Mouse (Mus musculus): ENCODE results near the gene Apold1. TPM values are rescaled to one million over a fixed set of nuclear protein-coding genes. Genes with fewer than 3 reads are reported as not detected.

The Apold1 gene
- polyA plus RNA-seq, 2 experiments from 2014 or later: 0.16 to 0.32 TPM

- ATAC-seq: no peak
Observed at GRCm38 (mm10) chr6:134976628-134977027, 4.9 kb upstream of the Apold1 start.

- ATAC-seq: peak; percentile 67
Observed at GRCm38 (mm10) chr6:134983529-134984370, 2.2 kb downstream of the Apold1 start.

DNA sequence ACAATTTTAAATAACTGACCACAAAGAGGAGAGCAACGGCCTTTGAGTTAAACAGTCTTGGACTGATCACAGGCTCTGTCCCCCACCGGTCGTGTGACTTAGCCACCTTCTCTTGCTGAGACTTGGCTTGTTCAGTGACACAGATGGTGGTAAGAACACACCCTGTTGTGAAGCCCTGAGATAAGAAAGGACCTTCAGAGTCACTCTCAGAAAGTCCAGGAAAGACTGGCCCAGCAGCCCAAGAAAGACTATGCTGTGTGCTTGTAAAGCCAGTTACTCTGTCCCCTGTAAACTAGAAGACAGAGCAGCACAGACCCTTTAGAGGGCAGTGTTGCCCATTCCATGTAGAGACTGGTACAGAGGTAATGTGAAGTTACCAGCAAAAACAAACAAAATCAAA, 3.2 kb downstream of the Apold1 start:
- ATAC-seq: no peak

- ATAC-seq: no peak
Observed at GRCm38 (mm10) chr6:134988377-134988776, 6.9 kb downstream of the Apold1 start.

DNA sequence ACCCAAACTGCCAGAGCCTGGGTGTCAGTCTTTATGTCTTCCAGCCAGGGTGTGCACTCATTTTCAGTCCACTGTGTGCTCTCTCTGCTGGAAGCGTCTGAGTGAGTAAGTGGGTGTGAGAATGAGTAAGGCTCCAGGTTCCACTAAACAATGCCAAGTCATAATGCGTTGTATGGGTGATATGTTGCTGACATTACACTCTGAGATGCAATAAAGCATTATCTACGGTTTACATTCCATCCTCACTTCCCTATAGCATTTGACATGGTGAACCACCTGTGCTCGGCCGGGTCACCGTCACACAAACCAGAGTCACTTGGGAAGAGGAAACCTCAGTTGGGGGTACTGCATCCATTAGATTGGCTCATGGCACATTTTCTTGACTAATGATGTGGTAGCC, 9.2 kb downstream of the Apold1 start:
- no peak for ATAC-seq

GRCm38 (mm10) chr6:134994031-134994651, 12.6 kb downstream of the Apold1 start:
- ATAC-seq: no peak

DNA sequence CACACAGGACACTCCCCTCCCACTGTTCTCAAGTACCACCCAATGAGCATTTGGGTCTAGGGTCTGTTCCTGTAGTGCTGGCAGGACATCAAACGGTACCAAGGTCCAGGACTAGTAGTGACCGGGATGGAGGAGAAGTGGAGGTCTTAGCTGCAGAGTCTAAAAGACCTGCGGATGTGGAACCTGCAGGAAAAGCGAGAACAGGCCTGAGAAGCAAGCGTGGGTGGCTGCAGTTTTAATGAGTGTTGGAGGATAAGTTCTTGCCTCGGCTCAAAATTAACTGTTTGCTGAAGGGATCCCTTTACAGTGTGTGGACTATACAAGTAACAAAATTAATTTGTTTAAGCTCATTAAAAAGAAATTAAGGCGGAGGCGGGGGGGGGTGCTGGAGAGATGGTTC, 13.5 kb downstream of the Apold1 start:
- ATAC-seq: no peak

- peak; percentile 67 for ATAC-seq
Observed at GRCm38 (mm10) chr6:134996918-134997317, 15.4 kb downstream of the Apold1 start.

GRCm38 (mm10) chr6:134998076-134998475, 16.6 kb downstream of the Apold1 start:
- no peak for ATAC-seq

DNA sequence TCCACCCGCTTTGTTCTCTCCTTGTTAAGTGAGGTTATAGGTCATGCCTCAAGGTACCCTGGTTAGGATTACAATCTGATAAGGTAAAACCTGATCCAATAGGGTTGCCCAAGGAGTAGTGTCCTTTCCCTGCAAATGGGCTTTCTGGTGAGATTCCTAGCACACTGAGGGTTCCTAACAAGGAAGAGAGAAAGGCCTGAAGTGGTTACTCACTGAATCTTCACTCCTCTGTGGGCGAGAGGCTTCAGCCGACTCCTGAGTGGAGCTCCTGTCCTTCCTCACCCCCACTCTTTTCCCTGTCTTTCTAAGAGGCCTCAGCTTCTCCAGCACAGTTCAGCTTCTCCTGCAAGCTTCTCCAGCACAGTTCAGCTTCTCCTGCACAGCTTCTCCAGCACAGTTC, 17.3 kb downstream of the Apold1 start:
- ATAC-seq: no peak

GRCm38 (mm10) chr6:135000272-135000671, 18.8 kb downstream of the Apold1 start:
- ATAC-seq: no peak

GRCm38 (mm10) chr6:135001991-135002390, 20.5 kb downstream of the Apold1 start:
- no peak for ATAC-seq

GRCm38 (mm10) chr6:135006372-135006771, 24.9 kb downstream of the Apold1 start:
- no peak for ATAC-seq

DNA sequence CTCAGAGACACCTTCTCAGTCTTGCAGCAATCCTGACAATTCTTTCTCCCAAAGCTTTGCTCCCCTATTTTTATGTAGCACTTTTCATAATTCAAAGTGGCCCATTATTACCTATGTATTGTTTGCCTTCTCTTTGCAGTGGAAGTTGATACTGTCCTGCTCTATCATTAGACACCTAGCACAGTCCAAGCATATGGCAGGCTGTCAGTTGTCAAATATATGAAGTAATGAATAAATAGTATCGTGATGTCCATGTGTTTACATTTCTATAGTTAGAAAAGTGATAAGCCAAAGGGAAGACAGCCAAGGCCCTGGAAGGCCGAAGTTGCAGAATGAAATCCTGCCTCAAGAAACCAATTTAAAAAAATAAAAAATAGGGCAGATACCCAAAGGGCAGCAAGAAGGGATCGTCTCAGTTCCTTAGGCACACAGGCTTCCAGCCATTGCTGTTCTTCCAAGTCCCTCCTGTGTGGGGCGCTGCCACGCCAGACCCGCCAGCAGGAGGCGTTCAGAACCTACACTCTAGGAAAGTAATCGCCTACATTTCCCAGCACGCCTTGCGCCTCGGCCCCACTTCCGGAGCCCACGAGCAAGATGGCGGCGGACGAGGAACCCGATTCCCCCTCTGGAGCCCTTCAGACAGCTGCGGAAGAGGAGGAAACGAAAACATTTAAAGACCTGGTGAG, 29.7 kb downstream of the Apold1 start, which contains the start of gene Ddx47:
Gene Ddx47, plus strand, starts transcription at position 565 of the 686 bp plus-strand sequence.
- ATAC-seq: peak; percentile 100

GRCm38 (mm10) chr6:135011734-135012116, 30.2 kb downstream of the Apold1 start:
- ATAC-seq: peak; percentile 45

DNA sequence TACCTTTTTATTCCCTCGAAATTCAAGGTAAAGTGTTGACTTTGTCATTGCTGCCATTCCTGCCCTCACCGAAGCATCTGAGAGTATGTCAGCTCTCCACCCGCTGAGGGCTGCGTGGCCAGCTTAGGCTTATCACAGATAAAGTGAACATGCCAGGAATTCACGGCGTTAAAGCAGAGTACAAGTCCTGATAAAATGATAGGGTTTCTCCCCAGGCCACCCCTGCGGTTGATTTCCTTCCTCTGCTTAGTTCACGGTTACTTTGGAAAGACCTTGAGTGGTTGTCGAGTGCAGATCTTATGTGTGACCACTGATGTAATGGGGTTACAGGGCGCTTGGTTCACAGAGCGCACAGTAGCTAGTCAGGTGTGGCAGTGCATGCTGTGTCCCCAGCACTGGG, 35.7 kb downstream of the Apold1 start:
- ATAC-seq: no peak

DNA sequence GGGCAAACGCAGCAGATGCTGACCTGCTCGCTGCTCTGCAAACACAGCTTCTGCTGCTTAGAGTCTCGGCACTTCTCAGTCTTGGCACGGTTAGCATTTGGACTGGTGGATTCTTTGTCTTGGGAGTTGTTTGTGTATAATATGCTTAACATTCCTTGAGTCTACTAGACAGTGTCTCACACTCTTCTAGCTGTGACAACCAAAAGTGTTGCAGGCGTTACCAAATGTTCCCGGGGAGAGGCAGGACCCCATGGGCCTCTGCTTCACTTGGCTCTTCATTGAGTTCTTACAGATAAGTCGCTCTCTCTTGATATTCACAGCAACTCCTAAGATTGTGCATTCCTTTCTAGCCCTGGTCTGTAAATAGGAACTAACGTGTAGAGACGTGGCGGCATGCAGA, 38.0 kb downstream of the Apold1 start:
- no peak for ATAC-seq

DNA sequence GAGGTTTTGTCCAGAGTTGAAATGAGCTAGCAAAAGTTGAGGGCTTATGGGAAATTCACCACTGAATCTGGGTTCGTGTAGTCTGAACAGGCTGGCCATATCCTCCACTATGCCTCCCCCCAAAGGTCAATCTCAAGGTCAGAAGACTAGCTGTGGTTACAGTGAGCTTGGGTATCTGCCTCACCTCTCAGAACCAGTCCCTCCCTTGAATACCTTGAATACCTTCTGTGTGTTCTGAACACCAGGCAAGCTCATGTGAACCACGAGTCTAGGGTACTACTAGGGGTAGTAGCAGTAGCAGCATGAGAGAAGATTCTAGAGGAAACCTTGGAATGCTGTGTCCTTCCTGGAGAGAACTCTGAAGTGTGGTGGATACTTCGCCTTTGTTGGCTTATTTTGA, 40.1 kb downstream of the Apold1 start:
- no peak for ATAC-seq

DNA sequence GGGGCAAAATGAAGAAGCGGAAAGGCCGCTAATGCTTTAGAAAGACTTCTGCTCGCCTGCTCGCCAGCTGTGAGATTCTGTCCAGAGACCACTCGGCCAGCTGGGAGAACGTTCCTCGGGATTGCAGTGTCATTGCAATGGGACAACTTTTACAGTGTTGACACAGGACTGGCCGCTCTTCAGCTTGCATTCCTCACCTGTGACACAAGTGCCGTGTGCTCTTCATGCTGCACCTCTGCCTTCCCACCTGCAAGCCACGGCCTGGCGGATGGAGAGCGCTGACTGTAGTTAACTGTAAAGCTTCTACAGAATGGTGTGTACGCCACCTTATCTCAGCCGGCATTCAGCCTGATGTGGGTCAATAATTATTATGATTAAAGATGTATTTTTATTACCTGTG, 41.9 kb downstream of the Apold1 start:
- no peak for ATAC-seq

DNA sequence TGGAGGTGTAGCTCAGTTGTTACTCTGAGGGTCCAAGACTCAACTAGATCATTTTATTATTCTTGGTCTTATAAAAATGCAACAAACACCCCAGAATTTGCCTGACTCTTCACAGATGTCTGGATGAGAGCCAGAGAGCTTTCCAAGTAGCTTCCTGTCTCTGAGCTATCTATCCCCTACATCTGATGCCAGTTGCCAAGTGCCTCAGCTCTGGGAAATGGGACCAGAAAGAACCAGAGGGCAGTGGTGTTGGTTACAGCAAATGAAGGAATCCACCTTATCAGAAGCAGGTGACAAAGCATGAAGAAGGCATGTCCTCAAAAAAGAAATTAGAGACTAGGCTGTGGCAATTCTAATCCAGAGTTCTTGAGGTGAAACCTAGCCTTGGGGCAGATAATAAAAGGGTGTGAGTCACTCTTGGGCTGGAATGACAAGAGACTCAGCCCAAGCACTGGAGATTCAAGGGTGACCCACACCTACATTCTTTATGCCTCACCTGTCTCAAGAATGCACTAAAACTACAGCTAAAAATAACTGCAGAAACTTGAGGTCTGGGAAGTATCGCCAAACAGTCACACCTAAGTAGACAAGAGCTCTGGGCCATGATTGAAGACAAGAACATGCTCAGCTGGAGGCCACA, 43.4 kb downstream of the Apold1 start:
- ATAC-seq: no peak

GRCm38 (mm10) chr6:135026232-135026631, 44.7 kb downstream of the Apold1 start:
- ATAC-seq: peak; percentile 82

- ATAC-seq: no peak
Observed at GRCm38 (mm10) chr6:135026755-135027154, 45.2 kb downstream of the Apold1 start.

DNA sequence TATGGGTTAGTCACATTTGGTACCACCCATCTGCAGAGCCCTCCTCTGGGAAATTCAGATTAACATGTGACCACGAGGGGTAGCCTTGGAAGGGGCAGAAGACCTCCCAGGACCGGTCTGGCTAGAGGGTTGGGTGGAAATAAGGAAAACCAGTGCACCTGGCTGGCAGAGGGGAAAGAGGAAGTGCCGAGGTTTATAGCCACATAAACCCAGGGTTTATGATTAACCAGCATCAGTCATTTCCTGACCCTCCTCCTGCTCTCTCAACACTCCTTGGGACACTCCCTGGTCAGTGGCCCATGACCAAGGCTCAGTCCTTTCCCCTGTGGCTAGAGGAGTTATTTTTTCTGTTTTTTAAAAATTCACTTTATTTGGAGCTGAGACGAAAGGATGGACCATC, 47.7 kb downstream of the Apold1 start:
- no peak for ATAC-seq
